Mouse (Mus musculus): ENCODE data around the gene Acap3. TPM values are rescaled to one million over a fixed set of nuclear protein-coding genes. Genes with fewer than 3 reads are reported as not detected.

Acap3 gene
- total and polyA plus RNA-seq, 2 experiments from 2014 or later = 64.5 to 82.6 TPM

- Histone ChIP-seq H3K27me3 (ENCODE audit: insufficient read depth, low read length) (no peaks in the 10 kb centered on the region), H3K4me1 (ENCODE audit: insufficient read depth, low read length) (no peaks in the 10 kb centered on the region), H3K4me2 (ENCODE audit: low read depth, low read length, poor library complexity, severe bottlenecking) (no peak overlapping the region), H3K9me3 (ENCODE audit: low read length) (no peaks in the 10 kb centered on the region), H3K4me3 (ENCODE audit: low read depth, low read length) (no peak overlapping the region), H3K36me3 (ENCODE audit: insufficient read depth, low read length) (peaks cover 74% of the 10 kb centered on the region), H3K27ac (ENCODE audit: low read depth, low read length) (no peak overlapping the region), H3K9ac (replicated peaks; ENCODE audit: low read length, poor library complexity, severe bottlenecking) (no peak overlapping the region)
- no peak for TF ChIP-seq CTCF (IDR thresholded peaks at IDR 0.05)
- WGBS = 91% methylated on average over 12 of the region's 12 CpGs
- ATAC-seq (ENCODE audit: low FRiP score) = no peak
- DNase-seq (ENCODE audit: low spot score) = no peak
Observed at GRCm38 (mm10) chr4:155856071-155856470, 35.6 kb upstream of the Acap3 start.

- ATAC-seq (ENCODE audit: low FRiP score) (no peak), DNase-seq (ENCODE audit: low spot score) (no peak)
- Histone ChIP-seq H3K27me3 (ENCODE audit: insufficient read depth, low read length) (no peaks in the 10 kb centered on the region), H3K4me2 (ENCODE audit: low read depth, low read length, poor library complexity, severe bottlenecking) (no peak overlapping the region), H3K27ac (ENCODE audit: low read depth, low read length) (no peak overlapping the region), H3K9me3 (ENCODE audit: low read length) (no peaks in the 10 kb centered on the region), H3K36me3 (ENCODE audit: insufficient read depth, low read length) (peaks cover 81% of the 10 kb centered on the region), H3K4me3 (ENCODE audit: low read depth, low read length) (no peak overlapping the region), H3K9ac (replicated peaks; ENCODE audit: low read length, poor library complexity, severe bottlenecking) (no peak overlapping the region), H3K4me1 (ENCODE audit: insufficient read depth, low read length) (no peaks in the 10 kb centered on the region)
- WGBS = 83% methylated on average over 3 of the region's 3 CpGs
- TF ChIP-seq CTCF (IDR thresholded peaks at IDR 0.05) = no peak
Observed at GRCm38 (mm10) chr4:155856881-155857280, 34.7 kb upstream of the Acap3 start.

- no peak overlapping the region for H3K27ac ChIP-seq (ENCODE audit: low read depth, low read length)
- no peak for TF ChIP-seq CTCF (IDR thresholded peaks at IDR 0.05)
- H3K27me3 ChIP-seq (ENCODE audit: insufficient read depth, low read length) = no peaks in the 10 kb centered on the region
- no peaks in the 10 kb centered on the region for H3K4me1 ChIP-seq (ENCODE audit: insufficient read depth, low read length)
- H3K4me2 ChIP-seq (ENCODE audit: low read depth, low read length, poor library complexity, severe bottlenecking) = no peak overlapping the region
- no peak overlapping the region for H3K4me3 ChIP-seq (ENCODE audit: low read depth, low read length)
- WGBS = 33% methylated on average over 13 of the region's 13 CpGs
- peaks cover 75% of the 10 kb centered on the region for H3K36me3 ChIP-seq (ENCODE audit: insufficient read depth, low read length)
- no peak for ATAC-seq (ENCODE audit: low FRiP score)
- no peak for DNase-seq (ENCODE audit: low spot score)
- no peak overlapping the region for H3K9ac ChIP-seq (replicated peaks; ENCODE audit: low read length, poor library complexity, severe bottlenecking)
- H3K9me3 ChIP-seq (ENCODE audit: low read length) = no peaks in the 10 kb centered on the region
Observed at GRCm38 (mm10) chr4:155859318-155859717, 32.3 kb upstream of the Acap3 start.

GRCm38 (mm10) chr4:155861787-155862186, 29.8 kb upstream of the Acap3 start:
- no peak for TF ChIP-seq CTCF (IDR thresholded peaks at IDR 0.05)
- no peak overlapping the region for H3K27ac ChIP-seq (ENCODE audit: low read depth, low read length)
- no peaks in the 10 kb centered on the region for H3K9me3 ChIP-seq (ENCODE audit: low read length)
- H3K4me1 ChIP-seq (ENCODE audit: insufficient read depth, low read length) = no peaks in the 10 kb centered on the region
- no peak overlapping the region for H3K4me2 ChIP-seq (ENCODE audit: low read depth, low read length, poor library complexity, severe bottlenecking)
- WGBS = 91% methylated on average over 7 of the region's 7 CpGs
- DNase-seq (ENCODE audit: low spot score) = no peak
- H3K36me3 ChIP-seq (ENCODE audit: insufficient read depth, low read length) = peaks cover 70% of the 10 kb centered on the region
- no peak overlapping the region for H3K9ac ChIP-seq (replicated peaks; ENCODE audit: low read length, poor library complexity, severe bottlenecking)
- no peak for ATAC-seq (ENCODE audit: low FRiP score)
- H3K4me3 ChIP-seq (ENCODE audit: low read depth, low read length) = no peak overlapping the region
- H3K27me3 ChIP-seq (ENCODE audit: insufficient read depth, low read length) = no peaks in the 10 kb centered on the region

- Histone ChIP-seq H3K27me3 (ENCODE audit: insufficient read depth, low read length) (no peaks in the 10 kb centered on the region), H3K4me2 (ENCODE audit: low read depth, low read length, poor library complexity, severe bottlenecking) (no peak within 1 kb of the TSS), H3K4me1 (ENCODE audit: insufficient read depth, low read length) (0 out of 2 replicates have a peak, but pooled peaks cover under 1% of the 10 kb centered on the region), H3K36me3 (ENCODE audit: insufficient read depth, low read length) (peaks cover 59% of the 10 kb centered on the region), H3K9ac (replicated peaks; ENCODE audit: low read length, poor library complexity, severe bottlenecking) (no peak within 1 kb of the TSS), H3K27ac (ENCODE audit: low read depth, low read length) (no peak within 1 kb of the TSS), H3K4me3 (ENCODE audit: low read depth, low read length) (no peak within 1 kb of the TSS), H3K9me3 (ENCODE audit: low read length) (no peaks in the 10 kb centered on the region)
- TF ChIP-seq CTCF (IDR thresholded peaks at IDR 0.05) = no peak
- WGBS = 83% methylated on average over 5 of the region's 5 CpGs
- DNase-seq (ENCODE audit: low spot score) (no peak), ATAC-seq (ENCODE audit: low FRiP score) (no peak)
Observed at GRCm38 (mm10) chr4:155863001-155863400, 28.6 kb upstream of the Acap3 start, which contains the start of gene Tas1r3. Gene Tas1r3 (minus strand): TSS chr4:155863362.

GRCm38 (mm10) chr4:155868614-155869298, 22.9 kb upstream of the Acap3 start:
- peak overlapping the region; percentile 90 for H3K9ac ChIP-seq (replicated peaks; ENCODE audit: low read length, poor library complexity, severe bottlenecking)
- H3K9me3 ChIP-seq (ENCODE audit: low read length) = no peaks in the 10 kb centered on the region
- no peak for DNase-seq (ENCODE audit: low spot score)
- H3K36me3 ChIP-seq (ENCODE audit: insufficient read depth, low read length) = peaks cover 34% of the 10 kb centered on the region
- peaks cover 6% of the 10 kb centered on the region; the same call in 1 of the 2 replicates for H3K4me1 ChIP-seq (ENCODE audit: insufficient read depth, low read length)
- peak; percentile 58 for ATAC-seq (ENCODE audit: low FRiP score)
- H3K4me2 ChIP-seq (ENCODE audit: low read depth, low read length, poor library complexity, severe bottlenecking) = peak overlapping the region; percentile 93
- WGBS = 16% methylated on average over 22 of the region's 22 CpGs
- H3K27ac ChIP-seq (ENCODE audit: low read depth, low read length) = peak overlapping the region; percentile 77
- no peak for TF ChIP-seq CTCF (IDR thresholded peaks at IDR 0.05)
- H3K4me3 ChIP-seq (ENCODE audit: low read depth, low read length) = peak overlapping the region; percentile 71
- H3K27me3 ChIP-seq (ENCODE audit: insufficient read depth, low read length) = no peaks in the 10 kb centered on the region
